Mouse (Mus musculus): ENCODE results near the gene Mmp9. TPM values are rescaled to one million over a fixed set of nuclear protein-coding genes. Genes with fewer than 3 reads are reported as not detected.

Mmp9 gene
- polyA plus RNA-seq, 1 experiment: 3.7 TPM

DNA sequence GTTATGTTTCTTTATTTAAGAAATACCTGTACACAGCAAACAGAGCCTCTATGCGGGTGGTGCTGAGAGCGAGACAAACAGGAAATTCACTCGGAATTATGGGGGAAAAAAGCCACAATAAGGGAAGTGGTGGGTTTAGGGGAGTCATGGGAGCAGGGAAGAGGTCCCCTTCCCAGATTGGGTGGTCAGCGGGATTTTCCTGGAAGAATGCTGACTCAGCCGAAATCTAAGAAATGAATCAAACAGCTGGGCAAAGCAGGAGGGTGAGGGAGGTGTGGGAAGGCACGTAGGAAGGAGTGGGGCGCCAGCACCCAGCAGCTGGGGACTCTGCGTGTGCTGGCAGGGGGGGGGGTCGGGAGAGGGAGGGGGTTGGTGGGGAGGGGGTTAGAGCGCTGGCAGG is 7.0 kb upstream of the Mmp9 start:
- Histone ChIP-seq H3K4me3 (replicated peaks; ENCODE audit: insufficient read depth, low read depth, low read length) (no peak overlapping the region), H3K27ac (ENCODE audit: insufficient read depth, low read length) (no peak overlapping the region), H3K27me3 (ENCODE audit: control insufficient read depth, insufficient read depth, low read length) (no peaks in the 10 kb centered on the region), H3K4me1 (ENCODE audit: control insufficient read depth, insufficient read depth, low read length) (peaks cover 3% of the 10 kb centered on the region; the same call in 1 of the 2 replicates)
- no peak for DNase-seq
- TF ChIP-seq CTCF (IDR thresholded peaks at IDR 0.05; ENCODE audit: borderline replicate concordance, insufficient read depth, low read depth, low read length): no peak
- no peak for TF ChIP-seq POLR2A (IDR thresholded peaks at IDR 0.05; ENCODE audit: borderline replicate concordance, insufficient read depth, low read length)
- 39% methylated on average over 10 of the region's 10 CpGs for WGBS

DNA sequence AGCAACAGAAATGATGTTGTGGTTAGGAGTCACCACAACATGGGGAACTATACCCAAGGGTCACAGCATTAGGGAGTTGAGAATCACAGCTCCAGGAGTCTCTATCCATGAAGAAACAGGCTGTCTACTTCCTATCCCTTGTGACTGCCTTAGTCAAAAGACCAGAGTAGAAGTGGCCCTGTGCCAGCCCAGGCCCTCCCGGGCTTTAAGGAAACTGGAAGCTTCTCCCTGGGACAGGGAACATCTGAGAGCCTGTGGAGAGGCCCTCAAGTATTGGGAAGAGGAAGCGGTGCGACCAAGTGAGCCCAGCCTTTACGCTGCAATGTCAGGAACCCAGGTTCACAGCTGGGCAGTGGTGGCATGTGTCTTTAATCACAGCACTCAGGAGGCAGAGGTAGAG is 4.6 kb upstream of the Mmp9 start:
- Histone ChIP-seq H3K27ac (ENCODE audit: insufficient read depth, low read length) (no peak overlapping the region), H3K4me1 (ENCODE audit: control insufficient read depth, insufficient read depth, low read length) (peaks cover 11% of the 10 kb centered on the region; the same call in 1 of the 2 replicates), H3K4me3 (replicated peaks; ENCODE audit: insufficient read depth, low read depth, low read length) (no peak overlapping the region), H3K27me3 (ENCODE audit: control insufficient read depth, insufficient read depth, low read length) (no peaks in the 10 kb centered on the region)
- WGBS: 78% methylated on average over 4 of the region's 4 CpGs
- TF ChIP-seq POLR2A (IDR thresholded peaks at IDR 0.05; ENCODE audit: borderline replicate concordance, insufficient read depth, low read length) (no peak), CTCF (IDR thresholded peaks at IDR 0.05; ENCODE audit: borderline replicate concordance, insufficient read depth, low read depth, low read length) (no peak)
- DNase-seq: no peak

DNA sequence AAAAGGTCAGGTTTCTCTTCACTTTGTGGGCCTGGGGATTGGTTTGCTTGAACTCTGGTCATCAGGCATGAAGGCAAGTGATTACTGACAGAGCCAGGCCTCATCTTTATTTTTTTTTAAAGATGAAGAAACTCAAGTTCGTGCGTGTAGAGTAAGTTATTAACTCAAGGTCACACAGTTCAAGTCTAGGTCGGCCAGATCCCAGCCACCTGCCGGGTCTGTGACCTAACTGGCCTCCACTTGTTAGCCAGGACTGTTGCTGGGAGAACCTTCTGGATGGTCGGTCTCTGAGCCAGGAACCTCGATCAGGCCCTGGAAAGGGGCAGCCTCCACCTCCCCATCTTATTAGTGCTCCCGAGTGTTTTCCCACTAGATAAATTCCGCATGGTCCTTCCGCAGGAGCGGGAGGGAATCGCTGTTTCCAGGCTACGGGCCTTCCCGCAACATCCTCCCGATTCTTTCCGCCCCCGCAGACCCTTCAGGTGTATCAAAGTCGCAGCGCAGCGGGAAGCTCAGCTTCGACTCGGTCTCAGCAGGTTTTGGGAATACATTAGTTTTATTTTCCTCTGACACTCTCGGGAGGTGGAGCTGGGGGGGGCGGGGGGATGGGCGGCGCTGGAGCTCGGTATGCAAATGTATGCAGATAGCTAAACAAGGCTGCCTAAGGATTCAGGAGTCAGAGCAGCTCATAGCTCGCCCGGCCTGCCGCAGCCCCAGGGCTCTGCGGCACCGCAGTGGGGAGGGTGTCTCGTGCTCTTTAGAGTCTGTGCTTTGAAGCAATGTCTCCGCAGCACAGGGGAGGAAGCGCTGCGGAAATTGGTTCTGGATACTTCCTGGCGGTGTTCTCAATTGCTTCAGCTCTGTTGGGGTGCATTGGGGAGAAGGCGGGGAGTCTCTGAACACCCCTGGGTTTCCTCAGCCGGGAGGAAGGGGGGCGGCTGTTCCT is 2.2 kb upstream of the Mmp9 start:
- Histone ChIP-seq H3K4me3 (replicated peaks; ENCODE audit: insufficient read depth, low read depth, low read length) (peak overlapping the region; percentile 54), H3K4me1 (ENCODE audit: control insufficient read depth, insufficient read depth, low read length) (peaks cover 11% of the 10 kb centered on the region; the same call in 1 of the 2 replicates), H3K27ac (ENCODE audit: insufficient read depth, low read length) (peak overlapping the region; percentile 68), H3K27me3 (ENCODE audit: control insufficient read depth, insufficient read depth, low read length) (no peaks in the 10 kb centered on the region)
- DNase-seq: peak; percentile 83
- WGBS: 2% methylated on average over 39 of the region's 39 CpGs
- TF ChIP-seq CTCF (IDR thresholded peaks at IDR 0.05; ENCODE audit: borderline replicate concordance, insufficient read depth, low read depth, low read length) (no peak), POLR2A (IDR thresholded peaks at IDR 0.05; ENCODE audit: borderline replicate concordance, insufficient read depth, low read length) (peak; percentile 84)

DNA sequence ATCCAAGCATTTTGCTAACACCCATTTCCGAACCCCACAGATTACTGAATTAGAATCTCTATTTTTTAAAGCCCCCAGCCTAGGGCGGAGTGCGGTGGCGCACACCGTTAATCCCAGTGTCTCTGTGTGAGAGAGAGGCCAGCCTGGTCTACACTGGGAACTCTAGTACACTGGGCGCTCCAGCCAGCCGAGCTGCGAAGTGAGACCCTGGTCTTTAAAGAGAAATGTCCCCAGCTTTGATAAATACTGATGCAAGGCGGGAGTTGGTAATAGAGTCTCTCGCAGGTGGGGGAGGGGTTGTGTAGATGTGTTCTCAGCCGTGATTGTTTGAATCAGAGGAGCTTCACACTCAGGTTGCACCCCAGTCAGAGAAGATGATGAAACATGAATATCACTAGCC is 1.5 kb upstream of the Mmp9 start:
- H3K4me3 ChIP-seq (replicated peaks; ENCODE audit: insufficient read depth, low read depth, low read length): peak overlapping the region; percentile 54
- peak overlapping the region; percentile 68 for H3K27ac ChIP-seq (ENCODE audit: insufficient read depth, low read length)
- no peaks in the 10 kb centered on the region for H3K27me3 ChIP-seq (ENCODE audit: control insufficient read depth, insufficient read depth, low read length)
- DNase-seq: peak in 1 of 2 experiments; percentile 49
- WGBS: 4% methylated on average over 11 of the region's 11 CpGs
- H3K4me1 ChIP-seq (ENCODE audit: control insufficient read depth, insufficient read depth, low read length): peaks cover 11% of the 10 kb centered on the region; the same call in 1 of the 2 replicates
- TF ChIP-seq POLR2A (IDR thresholded peaks at IDR 0.05; ENCODE audit: borderline replicate concordance, insufficient read depth, low read length) (no peak), CTCF (IDR thresholded peaks at IDR 0.05; ENCODE audit: borderline replicate concordance, insufficient read depth, low read depth, low read length) (no peak)

DNA sequence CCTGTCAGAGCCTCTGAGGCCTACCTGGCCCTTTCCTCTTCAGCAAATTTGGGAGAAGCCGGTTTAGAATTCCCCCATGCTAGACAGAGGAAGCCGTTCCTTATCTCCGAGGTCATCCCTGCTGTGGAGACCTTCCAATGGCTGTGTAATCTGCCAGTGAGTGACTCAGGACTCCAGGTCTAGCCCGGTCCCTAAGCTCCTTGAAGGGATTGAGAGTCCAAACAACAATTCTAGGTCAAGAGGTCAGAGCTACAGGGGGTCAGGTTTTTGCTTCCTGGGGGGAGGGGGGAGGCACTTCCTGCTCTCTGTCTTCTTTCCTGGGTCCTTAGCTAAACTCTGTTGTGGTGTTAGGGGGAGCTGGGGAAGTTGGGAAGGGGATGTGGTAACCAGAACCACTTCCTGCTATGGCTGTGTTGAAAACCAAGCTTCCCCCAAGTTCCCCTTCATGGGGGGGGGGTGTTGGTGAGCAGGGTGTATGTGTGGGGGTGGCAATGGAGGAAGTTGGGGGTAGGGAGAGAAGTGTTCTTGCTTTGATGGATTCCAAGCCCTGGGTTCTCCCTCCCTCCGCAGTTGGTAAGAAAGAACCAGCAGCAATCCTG is 2.2 kb downstream of the Mmp9 start:
- no peak for DNase-seq
- WGBS: 48% methylated on average over 5 of the region's 5 CpGs
- TF ChIP-seq CTCF (IDR thresholded peaks at IDR 0.05; ENCODE audit: borderline replicate concordance, insufficient read depth, low read depth, low read length): no peak
- no peak for TF ChIP-seq POLR2A (IDR thresholded peaks at IDR 0.05; ENCODE audit: borderline replicate concordance, insufficient read depth, low read length)
- Histone ChIP-seq H3K27ac (ENCODE audit: insufficient read depth, low read length) (no peak overlapping the region), H3K27me3 (ENCODE audit: control insufficient read depth, insufficient read depth, low read length) (no peaks in the 10 kb centered on the region), H3K4me1 (ENCODE audit: control insufficient read depth, insufficient read depth, low read length) (peaks cover 11% of the 10 kb centered on the region; the same call in 1 of the 2 replicates), H3K4me3 (replicated peaks; ENCODE audit: insufficient read depth, low read depth, low read length) (no peak overlapping the region)

DNA sequence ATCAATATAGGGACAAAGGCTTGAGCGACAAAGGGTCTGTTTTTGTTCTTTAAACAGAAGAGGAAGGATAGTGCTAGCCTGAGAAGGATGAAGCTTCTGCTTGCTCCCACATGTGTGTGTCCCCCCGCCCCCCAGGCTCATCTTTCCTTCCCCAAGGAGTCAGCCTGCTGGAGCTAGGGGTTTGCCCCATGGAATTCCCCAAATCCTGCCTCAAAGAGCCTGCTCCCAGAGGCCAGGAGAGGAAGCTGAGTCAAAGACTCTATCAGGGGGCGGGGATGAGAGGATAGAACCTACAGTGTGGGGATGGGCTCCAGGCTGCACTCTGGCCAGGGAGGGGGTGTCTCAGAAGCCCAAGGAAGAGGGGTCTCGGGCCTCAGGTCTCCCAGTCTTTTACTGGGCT is 6.9 kb downstream of the Mmp9 start:
- no peaks in the 10 kb centered on the region for H3K4me1 ChIP-seq (ENCODE audit: control insufficient read depth, insufficient read depth, low read length)
- peaks cover 3% of the 10 kb centered on the region; the same call in 1 of the 2 replicates for H3K27me3 ChIP-seq (ENCODE audit: control insufficient read depth, insufficient read depth, low read length)
- TF ChIP-seq POLR2A (IDR thresholded peaks at IDR 0.05; ENCODE audit: borderline replicate concordance, insufficient read depth, low read length): no peak
- no peak for TF ChIP-seq CTCF (IDR thresholded peaks at IDR 0.05; ENCODE audit: borderline replicate concordance, insufficient read depth, low read depth, low read length)
- no peak overlapping the region for H3K27ac ChIP-seq (ENCODE audit: insufficient read depth, low read length)
- WGBS: 75% methylated on average over 4 of the region's 4 CpGs
- no peak overlapping the region for H3K4me3 ChIP-seq (replicated peaks; ENCODE audit: insufficient read depth, low read depth, low read length)
- DNase-seq: no peak

DNA sequence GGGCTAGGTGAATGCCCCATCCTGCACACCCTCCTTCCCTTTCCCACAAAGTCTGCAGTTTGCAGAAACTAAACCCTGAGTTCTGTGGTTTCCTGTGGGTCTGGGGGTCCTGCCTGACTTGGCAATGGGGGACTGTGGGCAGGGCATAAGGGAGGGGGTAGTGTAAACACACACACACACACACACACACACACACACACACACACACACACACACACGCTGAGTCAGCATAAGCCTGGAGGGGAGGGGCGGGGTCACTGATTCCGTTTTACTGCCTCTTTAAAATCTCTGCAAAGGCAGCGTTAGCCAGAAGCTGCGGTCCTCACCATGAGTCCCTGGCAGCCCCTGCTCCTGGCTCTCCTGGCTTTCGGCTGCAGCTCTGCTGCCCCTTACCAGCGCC is 7.3 kb downstream of the Mmp9 start:
- Histone ChIP-seq H3K27me3 (ENCODE audit: control insufficient read depth, insufficient read depth, low read length) (peaks cover 3% of the 10 kb centered on the region; the same call in 1 of the 2 replicates), H3K4me1 (ENCODE audit: control insufficient read depth, insufficient read depth, low read length) (no peaks in the 10 kb centered on the region; the same call in 1 of the 2 replicates), H3K27ac (ENCODE audit: insufficient read depth, low read length) (no peak overlapping the region), H3K4me3 (replicated peaks; ENCODE audit: insufficient read depth, low read depth, low read length) (no peak overlapping the region)
- no peak for TF ChIP-seq POLR2A (IDR thresholded peaks at IDR 0.05; ENCODE audit: borderline replicate concordance, insufficient read depth, low read length)
- TF ChIP-seq CTCF (IDR thresholded peaks at IDR 0.05; ENCODE audit: borderline replicate concordance, insufficient read depth, low read depth, low read length): no peak
- DNase-seq: no peak
- 16% methylated on average over 7 of the region's 7 CpGs for WGBS

All from cerebellum, adult 2 months (tissue).